Mouse (Mus musculus) heart, embryonic 14.5 days (tissue): ENCODE results near the gene Nprl3. TPM values are rescaled to one million over a fixed set of nuclear protein-coding genes. Genes with fewer than 3 reads are reported as not detected.

Experiments used
- ATAC-seq: fragments of 200-750 bp; cut with Nextera tagmentation; 2 replicates; pipeline ENCODE4 v1.8.0; 2017; ENCODE audit warnings: low read depth, moderate TSS enrichment; ENCODE audit not compliant: insufficient number of reproducible peaks, insufficient read depth, low FRiP score
- H3K27ac ChIP-seq, 2 experiments: fragments of 200-500 bp in 1 of 2; fragments of 300-500 bp in 1 of 2; sonication (generic) in 1 of 2; replicated peaks in 1 of 2; 2 replicates each; pipeline ENCODE4 v1.5.1; 2012 to 2014; ENCODE audit warnings: low read depth in 2 of 2, low read length in 2 of 2, control low read depth in 1 of 2, mild to moderate bottlenecking in 1 of 2, mixed read lengths in 1 of 2; ENCODE audit not compliant: control insufficient read depth in 1 of 2, insufficient read depth in 1 of 2
- H3K27me3 ChIP-seq: fragments of 300-500 bp; sonication (generic); 2 replicates; pipeline ENCODE4 v1.6.1; 2014; ENCODE audit warnings: mild to moderate bottlenecking, low read length, control low read depth; ENCODE audit not compliant: control insufficient read depth, insufficient read depth
- H3K36me3 ChIP-seq: fragments of 300-500 bp; sonication (generic); 2 replicates; pipeline ENCODE4 v1.6.1; 2014; ENCODE audit warnings: mild to moderate bottlenecking, control low read depth, low read length, mixed read lengths; ENCODE audit not compliant: control insufficient read depth, insufficient read depth
- H3K4me1 ChIP-seq, 2 experiments: fragments of 200-500 bp in 1 of 2; fragments of 300-500 bp in 1 of 2; sonication (generic) in 1 of 2; 2 replicates each; pipeline ENCODE4 v1.6.1; 2012 to 2014; ENCODE audit warnings: low read length in 2 of 2, control low read depth in 1 of 2, mixed read lengths in 1 of 2; ENCODE audit not compliant: control insufficient read depth in 2 of 2, insufficient read depth in 2 of 2
- H3K4me2 ChIP-seq: fragments of 300-500 bp; sonication (generic); 2 replicates; pipeline ENCODE4 v1.6.1; 2014; ENCODE audit warnings: mild to moderate bottlenecking, low read length
- H3K4me3 ChIP-seq, 2 experiments: fragments of 200-500 bp in 1 of 2; fragments of 300-500 bp in 1 of 2; sonication (generic) in 1 of 2; 2 replicates each; pipeline ENCODE4 v1.5.1; 2012 to 2014; ENCODE audit warnings: low read length in 2 of 2, mild to moderate bottlenecking in 2 of 2, control low read depth in 1 of 2, low read depth in 1 of 2, moderate library complexity in 1 of 2; ENCODE audit not compliant: control insufficient read depth in 1 of 2, insufficient read depth in 1 of 2
- H3K9ac ChIP-seq: fragments of 300-500 bp; sonication (generic); 2 replicates; pipeline ENCODE4 v1.6.1; 2014; ENCODE audit warnings: mild to moderate bottlenecking, low read length
- H3K9me3 ChIP-seq: fragments of 300-500 bp; sonication (generic); 2 replicates; pipeline ENCODE4 v1.6.1; 2016; ENCODE audit warnings: low read length, control low read depth; ENCODE audit not compliant: control insufficient read depth
- WGBS: fragments of 180-500 bp; shearing (Covaris S2); extraction: QIAGEN DNeasy Blood & Tissue Kit; methylation state at CpG from one replicate; pipeline ENCODE4 v1.1.7; 2014; 5-methylcytosine and 5-hydroxymethylcytosine counted together
- polyA plus RNA-seq: library from polyadenylated mRNA; unstranded; fragments of >200 nt; fragmentation: Nextera tagmentation; extraction: Ambion mirVana; gene quantifications from 2 replicates; pipeline ENCODE4 v1.2.1, GENCODE M21; 2014

The Nprl3 gene
- polyA plus RNA-seq, 1 experiment from 2014 or later = 33.2 TPM

DNA sequence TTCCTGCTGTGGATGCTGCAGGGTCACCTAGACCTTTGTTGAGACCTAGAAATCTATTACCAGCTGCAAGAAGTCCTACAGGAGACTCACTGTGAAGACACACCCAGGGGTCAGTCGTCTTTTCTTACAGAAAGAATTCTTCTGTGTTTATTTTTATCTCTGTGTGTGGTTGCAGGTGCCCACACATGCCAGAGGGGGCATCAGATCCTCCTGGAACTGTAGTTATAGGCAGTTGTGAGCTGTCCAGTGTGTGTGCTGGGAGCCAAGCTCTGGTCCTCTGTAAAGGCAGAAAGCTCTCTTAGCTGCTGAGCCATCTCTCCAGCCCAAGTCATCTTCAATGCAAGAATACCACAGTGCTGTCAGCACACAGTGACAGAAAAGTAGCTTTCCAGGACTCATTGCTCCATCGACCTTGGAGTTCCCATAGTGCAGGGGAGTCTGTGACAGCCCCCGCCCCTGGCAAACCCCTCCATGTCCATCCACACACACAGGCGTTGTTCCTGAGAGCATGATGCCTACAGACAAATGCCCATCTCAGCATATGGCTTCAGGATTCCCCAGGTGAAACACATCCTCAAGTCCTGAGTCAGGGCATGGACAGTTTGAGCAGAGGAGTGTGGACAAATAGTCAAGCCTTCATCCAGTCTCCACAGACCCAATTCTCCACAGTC lies 44.1 kb downstream of the Nprl3 start:
- peaks cover 44 to 65% of the 10 kb centered on the region in 2 experiments for H3K4me1 ChIP-seq
- no peaks in the 10 kb centered on the region for H3K27me3 ChIP-seq
- H3K4me2 ChIP-seq = no peak overlapping the region
- H3K36me3 ChIP-seq = peaks cover 8% of the 10 kb centered on the region; the same call in 1 of the 2 replicates
- peak overlapping the region in 1 of 2 experiments; percentile 89; a peak in 1 of 4 replicates for H3K27ac ChIP-seq
- H3K9me3 ChIP-seq = no peaks in the 10 kb centered on the region
- 64% methylated on average over 4 of the region's 4 CpGs for WGBS
- no peak overlapping the region for H3K9ac ChIP-seq
- no peak for ATAC-seq
- no peak overlapping the region for H3K4me3 ChIP-seq

DNA sequence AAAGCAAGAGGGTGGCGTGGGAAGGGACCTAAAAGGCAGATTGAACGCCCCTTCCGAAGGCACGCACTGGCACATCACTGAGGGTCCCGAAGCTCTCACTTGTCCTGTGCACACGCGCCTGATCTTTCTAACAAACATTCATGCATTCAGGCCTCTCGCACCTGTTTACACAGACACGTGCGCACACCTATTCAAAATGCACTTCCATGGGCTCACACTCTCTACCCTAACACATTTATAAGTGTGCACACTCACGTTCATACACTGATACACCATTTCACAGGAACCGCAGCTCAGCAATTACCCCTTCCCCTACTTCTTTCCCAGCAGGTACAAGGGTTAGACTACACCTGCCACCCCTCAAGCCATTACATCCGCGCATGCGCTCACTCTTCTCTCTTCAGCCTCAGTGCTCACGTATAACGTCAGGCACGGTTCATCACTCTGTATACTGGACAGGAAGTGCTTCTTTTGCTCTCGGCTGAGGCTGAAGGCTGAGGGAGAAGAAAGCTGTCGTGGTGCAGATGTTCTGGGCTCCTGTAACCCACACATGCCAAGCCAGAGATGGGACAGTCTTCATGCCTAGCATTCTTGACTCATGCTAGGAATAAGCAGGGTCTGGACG lies 44.8 kb downstream of the Nprl3 start:
- peak overlapping the region; percentile 82 for H3K4me2 ChIP-seq
- H3K4me1 ChIP-seq = peaks cover 45 to 66% of the 10 kb centered on the region in 2 experiments
- peak overlapping the region in 1 of 2 experiments; percentile 78; a peak in 2 of 4 replicates for H3K27ac ChIP-seq
- no peaks in the 10 kb centered on the region for H3K27me3 ChIP-seq
- 10% methylated on average over 21 of the region's 21 CpGs for WGBS
- ATAC-seq = no peak
- peak overlapping the region; percentile 53 to 60 for H3K4me3 ChIP-seq
- peak overlapping the region; percentile 90 for H3K9ac ChIP-seq
- no peaks in the 10 kb centered on the region for H3K9me3 ChIP-seq
- H3K36me3 ChIP-seq = peaks cover 8% of the 10 kb centered on the region; the same call in 1 of the 2 replicates

DNA sequence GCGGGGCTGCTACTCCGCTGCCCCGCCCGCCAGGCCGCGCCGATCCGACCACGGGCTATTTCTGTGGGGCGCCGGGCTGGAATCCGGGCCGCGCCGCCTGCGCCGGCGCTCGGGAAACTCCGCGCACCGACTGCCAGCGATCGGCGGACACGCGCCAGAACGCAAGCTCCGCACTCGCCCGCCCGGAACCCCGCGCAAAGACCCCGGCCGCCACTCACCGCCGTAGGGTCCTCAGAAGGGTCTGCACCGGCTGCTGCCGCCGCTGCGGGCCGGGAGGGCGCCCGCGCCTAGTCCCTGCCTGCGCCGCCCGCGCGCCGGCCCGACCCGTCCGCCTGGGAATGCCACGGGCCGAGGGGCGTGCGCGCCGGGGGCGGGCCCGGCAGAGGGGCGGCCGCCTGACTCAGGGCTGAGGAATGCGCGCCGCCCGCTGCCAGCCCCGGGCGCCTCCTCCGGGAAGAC lies 45.5 kb downstream of the Nprl3 start, which contains the start of gene Rhbdf1:
TSS of gene Rhbdf1 (minus strand) at position 350 of the 459 bp plus-strand sequence.
- H3K4me2 ChIP-seq = peak within 1 kb of the TSS; percentile 82
- no peaks in the 10 kb centered on the region for H3K9me3 ChIP-seq
- peaks cover 43 to 62% of the 10 kb centered on the region in 2 experiments for H3K4me1 ChIP-seq
- H3K9ac ChIP-seq = peak within 1 kb of the TSS; percentile 90
- ATAC-seq = peak; percentile 55
- H3K27me3 ChIP-seq = no peaks in the 10 kb centered on the region
- H3K4me3 ChIP-seq = peak within 1 kb of the TSS; percentile 53 to 60
- H3K27ac ChIP-seq = peak within 1 kb of the TSS; percentile 78 to 81
- peaks cover 8% of the 10 kb centered on the region; the same call in 1 of the 2 replicates for H3K36me3 ChIP-seq
- under 1% methylated on average over 58 of the region's 72 CpGs for WGBS

DNA sequence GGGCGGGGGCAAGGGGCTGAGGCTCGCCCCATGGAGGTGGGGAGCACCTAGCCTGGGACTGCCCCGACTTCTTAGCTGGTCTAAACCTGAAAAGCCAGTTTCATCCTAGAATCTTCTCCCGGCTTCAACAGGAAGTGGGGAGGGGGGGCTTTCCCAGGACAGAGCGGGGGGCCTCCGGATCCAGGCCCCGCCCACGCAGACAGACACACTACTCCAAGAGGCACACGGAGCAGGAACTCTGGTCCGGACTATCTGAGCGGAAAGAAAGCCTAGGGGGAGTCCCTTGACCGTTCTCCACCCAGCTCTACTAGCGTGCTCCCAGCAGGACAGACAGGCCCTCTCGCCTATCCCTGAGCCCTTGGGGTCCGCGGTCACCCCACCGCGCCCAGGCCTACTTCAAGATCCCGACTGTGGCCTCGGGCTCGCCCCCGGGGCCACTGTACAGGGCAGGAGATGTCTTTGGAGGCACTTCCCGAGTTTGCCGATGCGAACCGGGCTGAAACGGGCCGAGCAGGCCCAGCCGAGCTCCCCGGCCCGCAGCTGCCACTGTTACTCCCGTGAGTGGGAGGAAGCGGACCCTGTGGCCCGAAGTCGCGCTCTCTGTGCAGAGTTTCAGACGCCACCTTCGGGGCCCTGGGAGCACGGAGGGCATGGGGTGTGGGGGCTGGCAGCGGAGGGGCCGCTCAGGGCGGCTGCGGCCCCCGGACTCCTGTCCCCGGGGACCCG lies 46.1 kb downstream of the Nprl3 start:
- H3K9me3 ChIP-seq = no peaks in the 10 kb centered on the region
- H3K4me1 ChIP-seq = peaks cover 40 to 59% of the 10 kb centered on the region in 2 experiments
- no peaks in the 10 kb centered on the region for H3K27me3 ChIP-seq
- WGBS = under 1% methylated on average over 46 of the region's 46 CpGs
- peak overlapping the region; percentile 53 to 60 for H3K4me3 ChIP-seq
- ATAC-seq = peak; percentile 55
- peak overlapping the region; percentile 82 for H3K4me2 ChIP-seq
- H3K36me3 ChIP-seq = peaks cover 8% of the 10 kb centered on the region; the same call in 1 of the 2 replicates
- H3K27ac ChIP-seq = peak overlapping the region; percentile 78 to 81
- H3K9ac ChIP-seq = peak overlapping the region; percentile 90

DNA sequence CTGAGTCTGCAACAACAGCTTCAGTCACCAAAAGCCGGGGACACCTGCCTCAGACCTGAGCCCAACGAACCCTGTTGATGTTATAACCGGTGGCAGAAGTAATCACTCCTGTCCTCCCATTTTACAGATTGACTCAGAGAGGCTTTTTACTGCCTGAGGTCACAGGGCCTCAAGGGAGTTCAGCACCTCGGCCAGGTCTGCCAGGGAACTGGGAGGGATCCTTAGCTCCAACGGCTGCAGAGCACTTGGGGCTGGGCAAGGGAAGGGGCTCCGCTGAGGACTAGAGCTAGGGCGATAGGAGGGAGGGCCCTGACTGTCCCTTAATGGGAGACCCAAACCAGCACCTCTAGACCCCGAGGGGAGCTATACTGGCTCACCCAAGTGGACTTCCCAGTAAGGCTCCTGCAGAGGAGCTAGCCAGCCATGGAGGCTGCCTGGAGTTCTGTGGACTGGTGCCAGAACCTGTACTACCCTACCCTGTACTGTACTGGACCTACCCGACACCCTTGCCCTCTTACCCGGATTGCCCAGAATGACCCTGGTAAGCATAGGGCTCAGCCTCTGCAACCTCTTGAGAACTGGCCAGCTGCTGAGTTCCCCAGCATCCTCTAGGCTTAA lies 46.8 kb downstream of the Nprl3 start:
- H3K27me3 ChIP-seq = no peaks in the 10 kb centered on the region
- peaks cover 14% of the 10 kb centered on the region for H3K36me3 ChIP-seq
- WGBS = 33% methylated on average over 10 of the region's 10 CpGs
- peak overlapping the region; percentile 82 for H3K4me2 ChIP-seq
- no peaks in the 10 kb centered on the region for H3K9me3 ChIP-seq
- no peak for ATAC-seq
- H3K9ac ChIP-seq = peak overlapping the region; percentile 90
- peaks cover 35 to 54% of the 10 kb centered on the region in 2 experiments for H3K4me1 ChIP-seq
- H3K4me3 ChIP-seq = peak overlapping the region; percentile 53 to 60
- H3K27ac ChIP-seq = peak overlapping the region in 1 of 2 experiments; percentile 78; a peak in 2 of 4 replicates

DNA sequence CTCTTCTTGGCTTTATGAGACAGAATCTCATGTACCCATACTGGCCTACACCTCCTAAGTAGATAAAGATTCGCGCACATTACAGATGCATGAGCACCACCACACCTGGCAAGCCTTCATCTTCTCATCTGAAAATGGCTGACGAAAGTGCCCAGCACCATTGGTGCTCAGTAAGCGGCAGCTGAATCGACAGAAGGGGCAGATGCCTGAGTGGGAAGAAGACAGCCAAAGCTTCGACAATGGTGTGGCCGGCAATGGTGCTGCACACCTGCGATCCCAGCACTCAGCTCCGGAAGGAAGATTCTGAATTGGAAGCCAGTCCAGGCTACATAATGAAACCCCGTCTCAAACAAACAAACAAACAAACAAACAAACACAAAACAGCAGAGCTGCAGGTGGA lies 48.2 kb downstream of the Nprl3 start:
- H3K4me2 ChIP-seq = no peak overlapping the region
- H3K9me3 ChIP-seq = no peaks in the 10 kb centered on the region
- H3K4me1 ChIP-seq = peaks cover 21 to 40% of the 10 kb centered on the region in 2 experiments
- H3K9ac ChIP-seq = no peak overlapping the region
- no peaks in the 10 kb centered on the region for H3K27me3 ChIP-seq
- peaks cover 29% of the 10 kb centered on the region for H3K36me3 ChIP-seq
- H3K27ac ChIP-seq = no peak overlapping the region
- ATAC-seq = no peak
- WGBS = 92% methylated on average over 10 of the region's 10 CpGs
- H3K4me3 ChIP-seq = no peak overlapping the region

DNA sequence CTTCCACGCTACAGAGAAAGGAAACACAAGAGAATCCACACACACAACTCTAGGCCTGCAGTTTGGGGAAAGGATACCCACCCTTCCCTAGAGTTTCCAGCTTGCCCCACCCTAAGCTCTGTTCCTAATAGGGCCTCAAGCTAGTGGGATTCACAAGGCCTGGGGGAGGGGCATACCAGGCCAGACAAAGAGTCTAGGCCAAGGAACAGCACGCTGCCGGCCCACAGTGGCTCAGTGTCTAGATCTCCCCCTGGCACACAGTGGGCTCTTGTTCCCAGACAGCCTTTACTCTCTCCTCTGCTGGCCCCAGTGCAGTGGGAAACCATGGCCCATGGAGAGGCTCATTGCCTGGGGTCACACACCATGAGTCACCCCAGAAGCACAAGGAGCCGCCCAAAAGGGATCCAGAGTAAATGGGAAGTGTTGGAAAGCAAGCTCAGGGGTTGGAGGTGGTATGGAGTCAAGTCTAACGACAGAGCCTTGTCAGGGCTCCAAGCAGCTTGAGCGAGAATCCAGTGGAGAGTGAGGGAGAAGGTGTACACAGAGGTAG lies 48.9 kb downstream of the Nprl3 start:
- no peaks in the 10 kb centered on the region for H3K9me3 ChIP-seq
- H3K36me3 ChIP-seq = peaks cover 36% of the 10 kb centered on the region
- 49% methylated on average over 6 of the region's 6 CpGs for WGBS
- no peak overlapping the region for H3K9ac ChIP-seq
- no peak for ATAC-seq
- H3K27ac ChIP-seq = no peak overlapping the region
- no peak overlapping the region for H3K4me3 ChIP-seq
- no peaks in the 10 kb centered on the region for H3K27me3 ChIP-seq
- H3K4me1 ChIP-seq = peaks cover 20 to 37% of the 10 kb centered on the region in 2 experiments
- H3K4me2 ChIP-seq = no peak overlapping the region
